Mouse (Mus musculus) left cerebral cortex, adult 2 months (tissue): Measurements from ENCODE around the gene Igll1. TPM values are rescaled to one million over a fixed set of nuclear protein-coding genes. Genes with fewer than 3 reads are reported as not detected.
A peak's percentile ranks its signal among the peaks of the same experiment; 100 is the strongest.

ENCODE experiments used
- DNase-seq, 2 experiments: peaks; one replicate each; pipeline ENCODE4 v3.0.0; 2021 to 2022; ENCODE audit warnings: low spot score in 2 of 2, mixed read lengths in 1 of 2; ENCODE audit errors: extremely low spot score in 1 of 2
- H3K27ac ChIP-seq: fragments of 200-600 bp; 2 replicates; pipeline ENCODE4 v1.8.1; 2022
- H3K4me3 ChIP-seq: fragments of 200-600 bp; 2 replicates; pipeline ENCODE4 v1.8.1; 2022
- CTCF ChIP-seq: fragments of 200-600 bp; IDR thresholded peaks from 2 replicates; pipeline ENCODE4 v1.8.1; 2022; ENCODE audit warnings: antibody characterized with exemption, mild to moderate bottlenecking, moderate library complexity
- intact Hi-C: fragments of 180-260 bp; cut with DNase I; formaldehyde crosslinking; loops from one replicate; pipeline ENCODE4 v1.15.1; 2025
- total RNA-seq, 2 experiments: library from RNA; stranded (reverse); gene quantifications; 2 replicates each; pipeline ENCODE4 v1.2.3; 2021

Gene Igll1
- total RNA-seq, 2 experiments from 2014 or later, result not detected

DNA sequence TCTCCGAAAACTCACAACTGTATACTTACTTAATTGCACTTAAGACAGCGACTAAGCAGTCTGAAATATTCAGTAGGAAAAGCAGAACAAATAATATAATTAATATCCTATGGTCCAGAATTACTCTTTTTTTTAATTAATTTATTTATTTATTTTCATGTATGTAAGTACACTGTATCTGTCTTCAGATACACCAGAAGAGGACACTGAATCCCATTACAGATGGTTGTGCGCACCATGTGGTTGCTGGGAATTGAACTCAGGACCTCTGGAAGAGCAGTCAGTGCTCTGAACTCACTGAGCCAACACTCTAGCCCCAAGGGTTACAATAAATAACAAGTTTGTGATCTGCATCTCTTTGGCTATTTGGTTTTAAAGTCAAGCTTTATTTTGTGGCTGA lies 34.1 kb downstream of the Igll1 start:
- Histone ChIP-seq H3K27ac (no peak overlapping the region), H3K4me3 (peak overlapping the region; percentile 58; the same call in 1 of the 2 replicates)
- TF ChIP-seq CTCF, result no peak
- intact Hi-C loops, result loop anchor here (2.0 kb wide), 1 partner anchor 21 kb away; no protein-coding TSS in a partner anchor
- DNase-seq, result no peak

DNA sequence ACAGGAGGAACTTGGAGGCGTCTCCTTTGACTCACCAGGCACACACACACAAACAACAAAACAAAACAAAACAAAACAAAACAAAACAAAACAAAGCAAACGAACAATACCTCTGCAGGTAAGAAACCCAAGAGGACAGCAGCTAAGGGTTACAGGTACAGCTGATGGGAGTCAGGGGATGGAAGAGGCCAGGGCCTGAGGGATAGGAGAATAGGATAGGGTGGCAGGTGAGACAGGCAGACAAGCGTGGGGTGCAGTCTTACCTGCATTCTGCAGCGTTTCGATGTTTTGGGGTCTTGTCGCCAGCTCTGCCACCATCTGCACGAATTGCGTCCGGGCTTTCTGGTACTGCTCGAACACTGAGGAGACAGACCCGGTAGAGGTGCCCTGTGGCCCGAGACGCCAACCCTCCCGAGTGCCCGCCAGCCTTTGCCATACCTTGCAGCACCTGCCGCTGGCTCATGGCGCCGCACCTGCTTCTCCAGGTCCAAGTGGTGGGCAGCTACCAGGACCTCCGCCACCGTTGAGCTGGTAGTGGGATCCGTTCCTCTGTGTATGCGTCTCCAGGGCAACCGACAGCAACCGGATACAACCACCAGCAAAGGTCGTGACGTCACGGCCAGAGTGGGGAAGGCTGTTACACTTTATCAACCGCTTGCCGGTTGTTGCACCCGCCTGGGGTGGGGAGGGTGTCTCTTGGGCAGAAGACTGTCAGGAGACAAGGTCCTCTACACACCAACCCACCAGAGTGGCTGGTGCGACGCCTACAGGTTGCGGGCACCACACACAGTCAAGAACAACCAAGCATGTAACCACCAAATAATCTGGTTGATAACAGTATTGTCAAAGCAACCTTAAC lies 34.8 kb downstream of the Igll1 start, which contains the start of gene Spag6l:
Gene Spag6l, minus strand, starts transcription at position 700 of the 859 bp plus-strand sequence.
- TF ChIP-seq CTCF, result peak; percentile 25
- intact Hi-C loops, result no loop called here
- peak; percentile 46 to 52 for DNase-seq
- Histone ChIP-seq H3K27ac (0 out of 2 replicates have a peak within 1 kb of the TSS, but pooled peaks have one; percentile 8), H3K4me3 (peak within 1 kb of the TSS; percentile 58)

GRCm38 (mm10) chr16:16826223-16826622 lies 37.6 kb downstream of the Igll1 start:
- Histone ChIP-seq H3K27ac (no peak overlapping the region), H3K4me3 (no peak overlapping the region)
- intact Hi-C loops, result no loop called here
- DNase-seq, result no peak
- TF ChIP-seq CTCF, result no peak

DNA sequence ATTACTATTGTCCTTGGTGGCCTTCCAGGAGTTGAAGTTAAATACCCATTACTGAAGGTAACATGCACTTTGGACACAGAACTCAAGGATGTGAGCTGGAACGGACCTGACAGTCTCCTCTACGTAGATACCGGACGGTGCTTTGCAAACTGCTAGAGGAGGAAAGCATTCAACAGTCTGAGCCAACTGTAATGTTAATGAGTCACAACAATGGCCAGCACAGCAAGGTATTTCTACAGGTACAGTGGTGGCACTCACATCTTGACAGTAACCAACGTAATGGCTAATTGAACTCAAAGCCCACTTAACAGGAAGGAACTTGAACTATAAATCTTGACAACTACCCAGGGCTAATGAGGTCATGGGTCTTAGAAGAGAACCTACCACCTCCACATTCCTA lies 38.3 kb downstream of the Igll1 start:
- H3K27ac ChIP-seq, result no peak overlapping the region
- intact Hi-C loops, result no loop called here
- no peak for TF ChIP-seq CTCF
- no peak overlapping the region for H3K4me3 ChIP-seq
- no peak for DNase-seq

Other genes with a start within 250 kb of the Igll1 start
- not detected for gene Olfr19, start 187.6 kb downstream of the Igll1 start, total RNA-seq
- gene Spag6l, start 34.5 kb downstream of the Igll1 start, total RNA-seq, result 1 to 10 TPM; 6.2 to 7.0 TPM
- 10 to 100 TPM; 64.0 to 72.0 TPM for gene Top3b, start 6.8 kb upstream of the Igll1 start, total RNA-seq
- under 1 TPM in 1 of 2 experiments, not detected in 1; 0.63 TPM for gene Vpreb1, start 6.9 kb upstream of the Igll1 start, total RNA-seq
- 10 to 100 TPM; 47.3 to 57.9 TPM for gene Ppm1f, start 32.5 kb upstream of the Igll1 start, total RNA-seq
- 100 to 1,000 TPM; 442 to 445 TPM for gene Mapk1, start 119.4 kb upstream of the Igll1 start, total RNA-seq
- 10 to 100 TPM; 36.4 to 40.6 TPM for gene Ypel1, start 205.7 kb upstream of the Igll1 start, total RNA-seq
- 10 to 100 TPM; 85.3 to 89.8 TPM for gene Ppil2, start 247.3 kb upstream of the Igll1 start, total RNA-seq